Mouse (Mus musculus) layer of hippocampus, adult 2 months (tissue): ENCODE measurements around the gene Mbtps2. TPM values are rescaled to one million over a fixed set of nuclear protein-coding genes. Genes with fewer than 3 reads are reported as not detected.

Source experiments
- DNase-seq, 2 experiments: peaks; one replicate each; pipeline ENCODE4 v3.0.0; 2022; ENCODE audit warnings: low spot score in 2 of 2
- H3K27ac ChIP-seq: fragments of 200-600 bp; 2 replicates; pipeline ENCODE4 v1.8.1; 2022
- H3K4me3 ChIP-seq: fragments of 200-600 bp; 2 replicates; pipeline ENCODE4 v1.8.1; 2022; ENCODE audit warnings: mild to moderate bottlenecking
- CTCF ChIP-seq: fragments of 200-600 bp; conservative IDR thresholded peaks from 2 replicates; pipeline ENCODE4 v1.8.1; 2022; ENCODE audit warnings: antibody characterized with exemption, mild to moderate bottlenecking, moderate library complexity
- long read RNA-seq, 2 experiments: library from polyadenylated mRNA; stranded (forward); transcript quantifications; one replicate each; pipeline ENCODE4 v2.0.0; 2021; ENCODE audit warnings: borderline mapping rate in 2 of 2
- total RNA-seq, 2 experiments: library from RNA; stranded (reverse); gene quantifications; 2 replicates each; pipeline ENCODE4 v1.2.3; 2021

Gene Mbtps2
- total RNA-seq = 10 to 100 TPM; 34.0 to 34.1 TPM
- long read RNA-seq, experiment 1, full-length matches to known transcripts = 11 of 19 reads
- long read RNA-seq, experiment 1, partial matches to known transcripts = 2 of 19 reads
- long read RNA-seq, experiment 1, other reads (novel, unspliced or antisense) = 6 of 19 reads
- long read RNA-seq, experiment 2, full-length matches to known transcripts = 6 of 18 reads
- long read RNA-seq, experiment 2, partial matches to known transcripts = 2 of 18 reads
- long read RNA-seq, experiment 2, other reads (novel, unspliced or antisense) = 10 of 18 reads

- peak within 1 kb of the TSS; percentile 68 for H3K4me3 ChIP-seq
- DNase-seq = peak in 1 of 2 experiments; percentile 33
- peak within 1 kb of the TSS; percentile 95 for H3K27ac ChIP-seq
- TF ChIP-seq CTCF = no peak
Measured at GRCm38 (mm10) chrX:157598186-157598996, at the start of gene Mbtps2. TSS of gene Mbtps2 (minus strand) at chrX:157598715.

DNA sequence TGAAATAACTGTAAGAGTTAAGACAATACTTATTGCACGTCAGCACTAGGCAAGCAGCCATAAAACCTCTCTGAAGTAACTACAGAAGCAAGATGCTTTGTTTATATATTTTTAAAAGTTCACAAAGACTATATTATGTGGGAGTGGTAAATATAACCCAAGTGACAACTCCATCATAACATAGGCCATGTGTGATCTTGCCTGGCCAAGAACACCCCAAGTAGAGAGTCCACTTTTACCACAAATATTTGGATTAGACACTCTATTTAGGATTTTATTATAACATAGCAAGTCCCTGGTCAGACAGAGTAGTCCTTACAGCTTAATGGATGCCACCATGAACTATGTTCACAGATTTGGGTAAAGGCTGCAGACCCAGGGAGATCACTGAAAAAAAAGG lies 47.9 kb upstream of the Mbtps2 start:
- H3K27ac ChIP-seq = no peak overlapping the region
- no peak for DNase-seq
- no peak overlapping the region for H3K4me3 ChIP-seq
- TF ChIP-seq CTCF = no peak

DNA sequence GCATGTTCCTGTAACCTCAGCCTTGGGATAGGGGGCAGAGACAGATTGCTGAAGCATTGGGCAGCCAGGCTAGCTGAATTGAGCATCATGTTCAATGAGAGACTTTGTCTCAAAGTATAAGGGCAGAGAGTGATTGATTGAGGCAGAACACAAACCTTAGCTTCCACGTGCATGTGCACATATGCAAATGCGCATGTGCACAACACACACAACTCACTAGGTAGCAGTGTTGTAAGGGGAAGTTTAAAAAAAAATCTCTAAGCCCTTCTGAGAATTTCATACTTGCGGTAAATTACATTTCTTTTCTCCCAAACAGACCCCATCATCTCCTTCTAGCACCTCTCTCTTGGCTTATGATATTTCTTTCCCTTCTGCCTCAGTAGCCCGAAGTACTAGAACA lies 46.2 kb upstream of the Mbtps2 start:
- DNase-seq = no peak
- no peak for TF ChIP-seq CTCF
- no peak overlapping the region for H3K27ac ChIP-seq
- no peak overlapping the region for H3K4me3 ChIP-seq

DNA sequence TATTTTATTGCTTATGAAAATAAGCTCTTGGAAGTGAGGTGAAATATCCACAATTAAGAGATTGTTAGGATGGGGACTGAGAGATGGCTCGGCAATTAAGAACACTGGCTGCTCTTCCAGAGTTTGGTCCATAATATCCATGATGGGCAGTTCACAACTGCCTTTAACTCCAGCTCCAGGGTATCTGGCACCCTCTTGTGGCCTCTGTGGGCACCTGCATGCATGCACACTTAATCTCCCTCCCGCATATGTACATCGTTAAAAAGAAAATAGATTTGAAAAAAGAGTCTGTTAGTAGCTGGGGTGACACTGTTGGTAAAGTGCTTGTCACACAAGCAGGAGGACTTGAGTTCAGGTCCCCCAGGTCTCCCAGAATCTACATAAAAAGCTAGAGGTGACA lies 45.8 kb upstream of the Mbtps2 start:
- Histone ChIP-seq H3K27ac (no peak overlapping the region), H3K4me3 (no peak overlapping the region)
- DNase-seq = peak; percentile 12 to 42
- peak; percentile 91 for TF ChIP-seq CTCF

DNA sequence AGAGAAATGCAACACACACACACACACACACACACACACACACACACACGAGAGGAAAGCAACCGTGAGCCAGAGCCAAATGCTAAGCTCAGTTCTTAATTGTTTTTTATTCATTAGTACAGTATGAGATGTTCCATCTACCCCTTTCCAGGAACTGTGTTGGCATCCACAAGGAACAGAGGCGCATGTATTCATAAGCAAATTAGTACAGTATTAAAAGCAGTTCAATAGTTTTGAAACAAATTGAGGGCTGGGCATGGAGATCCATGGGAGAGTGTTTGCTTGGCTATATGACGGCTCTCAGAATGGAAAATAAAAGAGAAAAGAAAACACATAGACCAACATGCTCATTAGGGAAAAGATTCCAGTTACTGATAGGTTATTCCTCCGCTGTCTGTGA lies 44.3 kb upstream of the Mbtps2 start:
- no peak for TF ChIP-seq CTCF
- DNase-seq = no peak
- H3K4me3 ChIP-seq = no peak overlapping the region
- H3K27ac ChIP-seq = no peak overlapping the region

GRCm38 (mm10) chrX:157637253-157637652 lies 38.7 kb upstream of the Mbtps2 start:
- Histone ChIP-seq H3K27ac (no peak overlapping the region), H3K4me3 (no peak overlapping the region)
- no peak for TF ChIP-seq CTCF
- no peak for DNase-seq

DNA sequence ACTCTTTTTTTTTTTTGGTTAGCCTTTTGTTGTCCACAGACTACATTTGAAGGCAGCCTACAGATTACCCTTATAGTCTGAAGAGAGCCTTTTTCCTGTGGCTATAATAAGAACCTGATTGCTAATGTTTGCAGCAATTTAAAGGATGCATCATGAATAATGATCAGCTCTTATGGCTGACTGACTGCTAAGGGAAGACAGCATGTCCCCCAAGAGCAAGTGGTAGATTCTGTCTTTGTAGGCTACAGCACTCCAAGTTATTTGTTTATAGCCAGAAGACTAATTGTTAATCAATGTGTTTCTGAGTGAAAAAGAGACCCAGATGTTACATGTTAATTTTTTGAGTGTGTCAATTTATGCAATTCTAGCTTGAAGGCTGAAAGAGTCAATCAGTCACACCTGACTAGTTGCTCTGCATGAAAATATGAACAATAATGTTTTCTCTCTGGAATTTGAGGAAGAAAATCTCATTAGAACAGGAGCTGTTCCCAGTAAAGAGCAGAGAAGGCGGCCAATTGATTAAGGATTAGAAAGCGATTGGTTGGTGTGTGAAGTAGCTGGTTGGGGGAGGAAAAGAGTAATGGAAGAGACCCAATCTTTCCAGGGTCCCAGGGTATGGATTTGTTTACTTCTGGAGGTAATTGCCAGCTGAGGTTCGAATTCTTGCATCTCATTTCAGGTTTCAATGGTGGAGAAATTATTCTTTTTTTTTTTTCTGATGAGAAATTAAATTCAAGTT lies 35.3 kb upstream of the Mbtps2 start:
- no peak for TF ChIP-seq CTCF
- Histone ChIP-seq H3K4me3 (no peak overlapping the region), H3K27ac (no peak overlapping the region)
- no peak for DNase-seq

DNA sequence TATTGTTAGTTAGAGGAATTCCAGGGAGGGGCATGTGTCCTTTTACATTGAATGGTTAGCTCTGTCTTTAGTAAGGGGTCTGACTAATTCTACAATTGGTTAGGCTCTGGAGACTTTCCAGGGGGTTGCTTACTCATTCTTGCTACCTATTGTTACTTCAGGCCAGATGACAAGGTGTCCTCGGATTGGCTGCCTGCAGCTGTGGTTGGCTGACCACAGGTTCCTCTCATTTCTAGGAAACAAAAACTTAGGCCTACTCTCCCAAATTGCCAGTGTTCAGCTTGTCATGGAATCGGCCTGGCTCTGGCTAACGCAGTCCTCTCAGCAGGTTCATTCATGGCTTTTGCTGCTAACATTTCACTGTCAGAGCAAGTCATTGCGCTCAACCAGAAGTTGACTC lies 31.8 kb upstream of the Mbtps2 start:
- H3K27ac ChIP-seq = no peak overlapping the region
- DNase-seq = no peak
- no peak for TF ChIP-seq CTCF

GRCm38 (mm10) chrX:157612894-157613293 lies 14.4 kb upstream of the Mbtps2 start:
- Histone ChIP-seq H3K27ac (no peak overlapping the region), H3K4me3 (peak overlapping the region; percentile 33)
- peak in 1 of 2 experiments; percentile 22 for DNase-seq
- no peak for TF ChIP-seq CTCF

More for the DNA sequence above, 31.8 kb upstream of the Mbtps2 start:
- no peak overlapping the region for H3K4me3 ChIP-seq

DNA sequence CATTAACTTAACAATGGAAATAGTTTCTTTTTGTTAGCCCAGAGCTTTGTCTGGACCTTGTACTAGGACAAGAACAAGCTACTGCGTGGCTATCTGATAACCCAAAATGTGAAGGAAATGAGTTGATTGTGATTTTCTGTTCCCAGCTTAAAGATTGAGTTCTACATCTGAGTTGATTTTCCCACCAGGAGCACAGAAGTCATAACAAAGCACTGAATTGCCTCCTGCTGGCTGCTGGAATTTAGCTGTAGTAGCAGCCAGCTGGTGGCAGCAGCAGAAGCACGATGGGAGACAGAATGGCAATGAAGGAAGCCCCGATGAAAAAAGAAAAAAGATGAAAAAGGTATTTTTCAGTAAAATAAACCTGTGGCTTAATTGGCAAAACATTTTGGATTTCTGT lies 2.9 kb upstream of the Mbtps2 start:
- Histone ChIP-seq H3K27ac (peak overlapping the region; percentile 18; the same call in 1 of the 2 replicates), H3K4me3 (no peak overlapping the region)
- TF ChIP-seq CTCF = peak; percentile 75
- DNase-seq = no peak

GRCm38 (mm10) chrX:157597585-157598185 lies 830 bp downstream of the Mbtps2 start:
- peak overlapping the region; percentile 95 for H3K27ac ChIP-seq
- H3K4me3 ChIP-seq = peak overlapping the region; percentile 68
- no peak for DNase-seq
- TF ChIP-seq CTCF = no peak

DNA sequence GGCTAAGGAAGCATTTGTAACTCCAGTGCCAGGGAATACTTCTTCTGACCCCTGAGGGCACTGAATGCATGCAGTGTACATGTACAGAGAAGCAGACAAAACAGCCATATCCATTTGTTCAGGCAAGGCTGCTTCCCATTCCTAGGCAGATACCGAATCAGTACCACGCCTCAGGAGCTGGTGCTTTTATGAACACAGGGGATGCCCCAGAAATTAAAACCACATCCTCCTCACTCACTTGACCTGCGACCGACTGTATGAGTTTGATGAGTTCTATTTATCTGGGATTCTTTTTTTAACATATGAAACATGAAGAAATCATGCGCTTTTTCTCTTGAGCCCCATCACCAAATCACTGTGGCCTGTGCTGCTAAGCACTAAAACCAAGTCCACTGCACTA lies 1.7 kb downstream of the Mbtps2 start:
- no peak for DNase-seq
- TF ChIP-seq CTCF = no peak
- H3K4me3 ChIP-seq = peak overlapping the region; percentile 68; the same call in 1 of the 2 replicates
- H3K27ac ChIP-seq = peak overlapping the region; percentile 48; the same call in 1 of the 2 replicates
